Mouse (Mus musculus) embryonic fibroblast, embryonic 13.5 days (primary cell): ENCODE results near the gene Cntnap5a.

Experiments used
- CTCF ChIP-seq: IDR thresholded peaks from 2 replicates; pipeline ENCODE4 v1.5.1; 2011; ENCODE audit warnings: mild to moderate bottlenecking, control low read depth, low read length, moderate library complexity, borderline replicate concordance; ENCODE audit not compliant: insufficient read depth
- POLR2A ChIP-seq: IDR thresholded peaks from 2 replicates; pipeline ENCODE4 v1.6.1; 2011; ENCODE audit warnings: low read depth, mild to moderate bottlenecking, control low read depth, low read length, moderate library complexity

DNA sequence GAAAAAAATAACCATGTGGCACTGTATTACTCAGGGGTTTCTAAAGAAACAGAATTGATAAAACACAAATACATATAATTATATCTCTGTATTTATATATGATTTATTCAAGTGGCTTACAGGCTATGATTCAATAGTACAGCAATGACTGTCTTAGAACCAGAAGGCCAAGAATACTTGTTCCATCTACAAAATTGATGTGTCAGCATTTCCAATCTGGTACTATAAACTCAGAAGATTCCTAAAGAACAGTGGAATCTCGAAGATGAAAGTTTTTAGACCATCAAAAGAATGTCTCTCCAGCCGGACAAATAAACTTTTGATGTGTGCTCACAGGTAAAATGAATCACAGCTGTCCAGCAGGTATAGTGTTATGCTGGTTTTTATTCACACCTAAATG, 331.2 kb downstream of the Cntnap5a start:
- TF ChIP-seq CTCF (no peak), POLR2A (no peak)
